Mouse (Mus musculus) T-helper 2 cell (primary cell): ENCODE results near the gene Snrnp35.

Source experiments
- in situ Hi-C: fragments of 300-600 bp; cut with MboI, MseI; formaldehyde crosslinking; loops from one replicate; pipeline ENCODE4 v1.15.1; 2025; ENCODE audit warnings: high pct_unique_total_duplicates

The Snrnp35 gene

DNA sequence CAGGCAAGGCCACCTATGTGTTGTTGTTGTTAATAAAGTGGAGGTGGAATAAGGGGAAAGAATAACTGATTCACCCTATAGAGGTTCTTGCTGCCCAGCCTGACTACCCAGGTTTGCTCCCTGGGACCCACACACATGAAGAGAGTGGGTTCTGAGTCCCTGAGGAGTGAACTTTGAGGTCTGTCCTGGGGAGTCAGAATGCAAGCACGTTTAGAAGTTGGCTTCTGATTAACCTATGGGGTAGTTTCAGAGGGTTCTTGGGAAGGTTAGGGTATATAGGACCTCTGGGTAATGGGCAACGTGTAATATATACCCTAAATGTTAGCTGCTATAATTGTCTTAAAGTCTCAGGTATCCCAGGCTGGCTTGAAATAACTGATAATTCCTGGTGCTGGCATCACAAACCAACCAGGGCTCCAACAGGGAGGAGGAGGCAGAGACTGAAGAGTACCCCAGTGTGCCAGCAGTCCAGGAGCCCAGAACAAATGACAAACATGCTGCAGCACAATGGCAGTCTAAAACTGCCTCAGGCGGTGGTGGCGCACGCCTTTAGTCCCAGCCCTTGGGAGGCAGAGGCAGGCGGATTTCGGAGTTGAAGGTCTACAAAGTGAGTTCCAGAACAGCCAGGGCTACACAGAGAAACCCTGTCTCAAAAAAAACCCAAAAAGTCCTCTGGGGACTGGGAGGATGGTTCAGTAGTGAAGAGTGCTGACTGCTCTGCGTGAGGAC is 20.5 kb upstream of the Snrnp35 start:
- in situ Hi-C loops, result no loop called here

DNA sequence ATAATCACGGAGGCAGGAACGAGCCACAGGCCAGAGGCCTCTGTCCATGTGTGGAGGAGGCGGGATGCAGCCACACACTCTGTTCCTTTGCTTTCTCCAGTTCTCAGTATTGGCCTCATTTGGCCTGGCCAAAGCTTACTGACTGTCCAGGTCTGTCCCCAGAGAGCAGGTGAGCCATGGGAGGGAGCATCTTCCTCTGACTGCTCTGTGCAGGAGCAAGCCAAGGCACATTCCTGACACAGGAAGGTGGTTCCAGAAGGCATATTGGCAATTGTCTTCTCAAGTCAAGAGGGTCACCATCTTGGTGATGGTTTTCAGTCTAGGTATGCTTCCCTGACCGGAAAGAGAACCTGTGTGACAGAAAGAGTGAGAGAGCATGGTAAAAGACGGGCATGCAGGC is 19.5 kb upstream of the Snrnp35 start:
- in situ Hi-C loops, result no loop called here

DNA sequence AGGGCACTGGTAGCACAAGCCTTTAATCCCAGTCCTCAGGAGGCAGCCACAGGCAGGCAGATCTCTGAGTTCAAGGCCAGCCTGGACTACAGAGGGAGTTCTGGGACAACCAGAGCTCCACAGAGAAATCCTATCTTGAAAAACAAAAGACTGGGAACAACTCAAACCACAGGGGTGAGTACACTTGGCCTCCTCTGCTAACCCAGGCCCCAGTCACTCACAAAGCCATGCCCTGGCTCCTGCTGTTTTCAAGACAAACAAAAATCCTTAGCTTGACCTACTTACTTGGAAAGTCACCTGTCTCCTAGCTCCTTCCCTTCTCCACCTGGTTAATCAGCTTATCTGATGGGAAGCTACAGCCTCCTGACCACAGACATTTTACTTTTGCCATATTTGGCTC is 18.0 kb upstream of the Snrnp35 start:
- in situ Hi-C loops, result no loop called here

DNA sequence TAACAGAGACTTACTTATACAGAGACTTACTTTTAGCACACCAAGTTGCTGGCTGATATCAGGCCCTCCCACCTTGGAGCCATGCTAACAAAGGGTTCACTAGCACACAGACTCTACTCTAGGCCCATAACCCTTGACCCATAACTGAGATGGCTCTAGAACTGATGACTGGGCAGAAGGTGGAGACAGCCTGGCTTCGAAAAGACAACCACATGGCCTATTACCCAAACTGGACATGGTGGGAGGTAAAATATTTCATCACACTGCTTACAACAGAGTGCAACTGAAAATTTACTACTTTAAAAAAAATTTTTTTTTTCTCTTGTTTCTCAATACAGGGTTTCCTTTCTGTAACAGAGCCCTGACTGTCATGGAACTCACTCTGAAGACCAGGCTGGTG is 15.2 kb upstream of the Snrnp35 start:
- in situ Hi-C loops, result no loop called here

DNA sequence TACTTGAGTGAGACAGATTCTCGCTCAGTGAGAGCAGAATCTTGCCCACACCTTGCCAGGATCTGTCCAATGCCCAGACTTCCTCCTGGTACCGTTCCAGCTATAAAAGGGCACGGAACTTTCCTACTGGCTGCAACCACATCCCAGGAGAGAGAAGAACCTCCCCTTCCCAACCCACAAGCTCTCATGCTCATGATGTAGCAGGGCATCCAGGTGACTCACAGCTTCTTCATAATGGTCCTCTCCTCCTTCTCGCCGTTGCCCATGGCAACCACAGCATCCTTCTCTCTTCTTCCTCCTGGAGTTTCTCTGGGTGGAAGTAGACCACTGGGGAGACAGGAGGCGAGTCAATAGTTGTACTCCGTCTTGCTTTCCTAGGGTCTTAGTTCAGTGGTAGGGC is 14.6 kb upstream of the Snrnp35 start:
- in situ Hi-C loops, result no loop called here

- in situ Hi-C loops, result no loop called here
Measured at GRCm38 (mm10) chr5:124469486-124469885, 13.4 kb upstream of the Snrnp35 start.

- in situ Hi-C loops, result no loop called here
Measured at GRCm38 (mm10) chr5:124470591-124471171, 12.3 kb upstream of the Snrnp35 start.

- in situ Hi-C loops, result no loop called here
Measured at GRCm38 (mm10) chr5:124478873-124479204, 4.1 kb upstream of the Snrnp35 start.

DNA sequence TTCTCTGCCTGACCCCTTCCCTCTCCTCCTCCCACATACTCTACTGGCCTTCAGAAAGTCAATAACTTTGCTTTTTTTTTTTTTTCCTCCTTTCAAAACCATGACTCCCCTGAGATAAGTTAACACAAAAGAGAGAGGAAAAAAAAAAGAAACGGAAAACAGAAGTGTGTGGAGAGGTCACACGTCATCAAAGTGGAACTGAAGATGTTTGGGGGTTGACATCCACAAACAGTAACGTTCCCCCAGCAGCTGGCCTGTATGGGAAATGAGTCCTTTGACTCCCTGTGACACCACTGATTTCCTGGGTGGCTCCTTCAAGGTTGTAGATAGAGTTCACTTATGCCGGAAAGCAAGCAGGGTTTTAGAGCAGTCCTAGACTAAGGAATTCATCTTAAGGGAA is 2.8 kb upstream of the Snrnp35 start:
- in situ Hi-C loops, result no loop called here

- in situ Hi-C loops, result no loop called here
Measured at GRCm38 (mm10) chr5:124481714-124482113, 1.2 kb upstream of the Snrnp35 start.

DNA sequence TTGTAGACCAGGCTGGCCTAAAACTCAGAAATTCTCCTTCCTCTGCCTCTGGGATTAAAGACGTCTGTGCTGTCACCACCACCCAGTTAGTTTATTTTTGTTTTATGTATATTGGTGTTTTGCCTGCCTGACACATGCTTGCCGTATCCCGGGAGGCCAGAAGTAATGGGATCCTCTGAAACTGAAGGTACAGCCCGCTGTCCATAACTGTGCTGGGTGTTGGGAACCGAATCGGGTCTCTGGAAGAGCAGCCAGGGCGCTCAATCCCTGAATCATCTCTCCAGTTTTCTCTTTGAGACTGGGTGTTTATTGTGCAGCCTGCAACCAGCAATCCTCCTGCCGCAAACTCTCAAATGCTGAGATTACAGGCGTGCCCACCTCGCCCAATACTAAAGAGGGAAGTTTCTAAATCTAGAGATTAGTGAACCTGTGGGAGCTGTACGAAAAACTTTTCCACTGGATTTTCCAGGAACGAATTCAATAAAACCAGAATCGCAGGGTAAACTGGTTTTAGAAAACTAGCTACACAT is 433 bp upstream of the Snrnp35 start:
- in situ Hi-C loops, result no loop called here

GRCm38 (mm10) chr5:124483655-124484396 is 892 bp downstream of the Snrnp35 start:
- in situ Hi-C loops, result no loop called here

GRCm38 (mm10) chr5:124485654-124486053 is 2.7 kb downstream of the Snrnp35 start:
- in situ Hi-C loops, result no loop called here

GRCm38 (mm10) chr5:124488885-124489284 is 6.0 kb downstream of the Snrnp35 start:
- in situ Hi-C loops, result no loop called here

DNA sequence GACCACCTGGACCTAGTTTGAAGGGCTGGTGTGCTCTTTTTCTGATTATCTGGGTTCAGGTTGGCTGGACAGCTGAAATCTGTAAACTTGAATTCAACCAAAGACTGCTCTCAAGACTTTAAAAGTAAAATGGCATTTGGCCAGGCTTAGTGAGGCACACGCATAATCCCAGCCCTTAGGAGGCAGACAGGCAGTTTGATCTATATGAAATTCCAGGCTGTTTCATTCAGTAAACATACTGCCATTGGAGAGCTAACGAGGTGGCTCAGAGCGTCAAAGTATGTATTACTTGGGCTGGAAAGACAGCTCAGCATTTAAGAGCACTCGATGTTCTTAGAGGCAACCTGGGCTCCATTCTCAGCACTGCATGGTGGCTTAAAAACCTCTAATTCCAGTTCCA is 8.8 kb downstream of the Snrnp35 start:
- in situ Hi-C loops, result loop anchor here (5.0 to 10.0 kb wide), 2 partner anchors 41 to 223 kb away; partner anchors contain the start of gene Rilpl1

DNA sequence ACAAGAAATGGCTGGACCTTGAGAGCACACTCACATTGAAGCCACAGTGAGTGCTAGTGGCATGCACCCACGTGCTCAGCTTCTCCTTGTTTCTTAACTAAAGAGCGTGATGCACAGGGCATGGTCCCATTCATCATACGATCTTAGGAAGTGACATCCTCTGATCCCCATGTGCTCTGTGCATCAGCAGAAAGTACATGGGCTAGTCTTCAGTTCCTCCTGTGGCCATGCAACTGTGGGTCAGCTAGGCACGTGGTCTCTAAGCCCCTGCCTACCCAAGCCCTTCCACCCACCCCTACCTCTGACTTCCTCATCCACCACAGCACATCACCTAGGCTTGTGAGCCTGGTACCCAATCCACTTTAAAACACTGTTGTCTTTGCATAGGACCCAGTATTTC is 9.7 kb downstream of the Snrnp35 start:
- in situ Hi-C loops, result loop anchor here (5.0 to 10.0 kb wide), 2 partner anchors 40 to 222 kb away; partner anchors contain the start of gene Rilpl1

DNA sequence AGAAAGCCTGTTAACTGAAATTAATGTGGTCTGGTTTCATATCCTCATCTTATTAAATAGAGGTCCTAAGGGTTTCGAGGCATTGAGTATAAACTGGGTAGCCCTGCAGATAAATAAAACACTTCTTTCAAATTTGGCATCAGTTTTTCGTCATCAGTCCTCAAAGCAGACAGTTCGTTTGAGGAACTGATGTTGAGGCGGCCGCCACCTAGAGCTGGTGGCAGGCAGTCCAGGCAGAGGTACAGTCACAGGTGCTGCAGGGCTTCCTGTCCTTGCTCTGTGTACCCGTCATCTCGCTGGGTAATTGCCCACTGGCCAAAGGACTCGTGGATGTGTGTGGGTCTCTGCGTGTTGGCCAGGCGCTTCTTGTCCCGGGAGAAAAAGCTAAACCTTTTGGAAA is 10.5 kb downstream of the Snrnp35 start:
- in situ Hi-C loops, result loop anchor here (5.0 to 10.0 kb wide), 2 partner anchors 39 to 221 kb away; partner anchors contain the start of gene Rilpl1

DNA sequence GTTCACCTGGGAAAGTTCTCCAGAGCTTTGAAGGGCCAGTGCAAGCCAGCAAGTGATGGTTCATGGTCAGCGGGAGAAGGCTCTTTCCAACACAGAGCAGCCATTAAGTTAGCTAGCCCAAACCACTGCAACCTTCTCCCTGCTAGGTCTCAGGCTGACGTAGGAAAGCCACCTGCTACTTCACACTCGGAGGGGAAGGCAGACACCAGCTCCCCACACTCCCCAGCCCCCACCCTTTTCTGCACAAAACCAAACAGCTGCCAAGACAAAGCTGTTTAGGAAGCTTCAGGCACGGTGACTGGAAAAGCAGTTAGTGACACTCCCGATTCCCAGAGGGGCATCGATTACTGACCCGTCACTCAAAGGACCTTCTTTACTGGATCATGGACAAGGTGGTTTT is 12.6 kb downstream of the Snrnp35 start:
- in situ Hi-C loops, result loop anchor here (10.0 kb wide), 1 partner anchor 219 kb away; no protein-coding TSS in a partner anchor

GRCm38 (mm10) chr5:124496614-124497514 is 13.9 kb downstream of the Snrnp35 start:
- in situ Hi-C loops, result loop anchor here (10.0 kb wide), 1 partner anchor 218 kb away; no protein-coding TSS in a partner anchor

DNA sequence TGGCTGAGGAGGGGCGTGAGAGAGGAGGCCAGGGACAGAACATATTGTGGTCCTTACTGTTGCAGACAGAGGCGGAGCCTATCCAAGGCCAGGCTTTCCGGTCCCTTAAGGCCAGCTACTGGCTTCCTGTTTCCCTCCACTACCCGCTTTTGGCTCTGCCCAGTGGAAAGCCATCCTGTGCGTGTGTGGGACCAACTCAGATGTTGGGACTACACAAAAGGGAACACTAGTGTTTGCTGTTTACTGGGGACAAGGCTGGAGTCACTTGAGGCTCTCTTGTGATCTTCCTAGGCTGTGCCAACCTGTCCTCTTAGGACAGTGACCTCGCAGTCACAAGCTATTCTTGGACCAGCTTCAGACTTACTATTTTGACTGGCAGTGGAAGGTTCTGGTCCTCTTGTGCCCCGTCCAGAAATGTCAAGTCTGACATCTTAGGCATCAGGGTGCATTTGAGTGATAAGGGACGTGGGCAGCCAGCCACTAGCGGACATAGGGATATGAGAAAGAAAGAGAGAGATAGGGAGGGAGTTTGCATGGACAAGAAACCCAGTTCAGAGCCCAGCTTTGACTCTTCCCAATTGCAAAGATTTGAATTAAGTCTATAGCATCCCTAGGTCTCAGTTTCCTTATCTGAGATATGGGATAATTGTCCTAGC is 15.4 kb downstream of the Snrnp35 start:
- in situ Hi-C loops, result loop anchor here (10.0 kb wide), 1 partner anchor 216 kb away; no protein-coding TSS in a partner anchor

DNA sequence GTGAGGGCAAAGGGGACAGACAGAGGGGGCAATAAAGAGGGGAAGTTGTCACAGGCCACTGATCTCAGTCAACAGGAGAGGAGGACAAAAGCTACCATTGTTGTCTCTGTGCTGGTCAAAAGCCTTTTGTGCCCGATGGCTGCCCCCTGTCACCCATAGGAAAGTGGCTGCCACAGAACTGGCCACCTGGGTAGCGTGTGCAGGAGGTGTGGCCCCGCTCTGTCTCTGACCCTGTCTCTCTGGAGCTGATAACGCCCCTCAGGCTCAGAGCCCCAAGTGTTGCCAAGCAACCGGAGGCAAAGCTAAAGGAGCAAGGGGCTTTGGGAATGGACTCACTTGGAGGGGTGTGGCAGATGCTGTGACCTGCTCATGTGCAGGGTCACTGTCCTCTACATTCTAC is 16.1 kb downstream of the Snrnp35 start:
- in situ Hi-C loops, result loop anchor here (10.0 kb wide), 1 partner anchor 216 kb away; no protein-coding TSS in a partner anchor
